Mouse (Mus musculus) gastrocnemius, adult 8-10 months (tissue): ENCODE results near the gene Helz2. TPM values are rescaled to one million over a fixed set of nuclear protein-coding genes. Genes with fewer than 3 reads are reported as not detected.
"Not testable (repeated sequence)": the region's sequence is repeated elsewhere in the genome, so short reads cannot be mapped to it uniquely, and the experiment has no call there.

Experiments used
- DNase-seq, 2 experiments: peaks; one replicate each; pipeline ENCODE4 v3.0.0; 2022; ENCODE audit warnings: low spot score in 2 of 2
- total RNA-seq, 4 experiments: library from RNA; stranded (reverse); gene quantifications; 2 replicates each; pipeline ENCODE4 v1.2.4; 2022

Helz2 gene
- total RNA-seq, 4 experiments from 2014 or later, result 1.4 to 1.8 (median 1.6) TPM

GRCm38 (mm10) chr2:181196628-181197300, 45.1 kb downstream of the Helz2 start:
- DNase-seq, result no peak

DNA sequence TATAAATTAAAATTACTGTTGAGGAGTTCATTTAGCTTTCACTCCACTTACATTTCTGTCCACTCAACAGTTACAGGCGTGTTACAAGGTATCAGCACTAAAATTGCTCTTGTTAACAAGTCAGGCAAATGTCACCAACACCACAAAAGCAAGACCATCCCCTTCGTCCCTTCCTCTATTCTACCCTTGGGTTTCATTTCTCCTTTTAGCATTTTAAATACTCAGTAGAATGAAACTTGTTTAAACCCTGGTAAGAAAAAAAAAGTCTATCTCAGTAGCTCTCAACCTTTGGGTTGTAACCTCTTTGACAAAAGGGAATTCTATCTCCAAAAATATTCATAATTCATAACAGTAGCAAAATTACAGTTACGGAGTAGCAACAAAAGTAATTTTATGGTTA, 48.8 kb downstream of the Helz2 start:
- DNase-seq, result no peak

- DNase-seq, result no peak
These were observed 49.9 kb downstream of the Helz2 start for GRCm38 (mm10) chr2:181191936-181192335.

DNA sequence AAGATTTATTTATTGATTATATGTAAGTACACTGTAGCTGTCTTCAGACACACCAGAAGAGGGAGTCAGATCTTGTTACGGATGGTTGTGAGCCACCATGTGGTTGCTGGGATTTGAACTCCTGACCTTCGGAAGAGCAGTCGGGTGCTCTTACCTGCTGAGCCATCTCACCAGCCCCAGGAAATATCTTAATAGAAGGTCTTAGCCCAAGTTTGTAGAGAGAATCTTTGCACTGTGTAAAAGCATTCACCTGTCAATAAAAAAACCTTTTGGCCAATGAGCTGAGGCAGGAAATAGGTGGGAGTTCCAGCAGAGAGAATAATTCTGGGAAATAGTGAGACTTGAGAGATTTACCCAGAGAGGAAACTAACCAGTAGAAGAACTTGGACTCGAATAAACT, 50.4 kb downstream of the Helz2 start:
- not testable (repeated sequence) for DNase-seq

GRCm38 (mm10) chr2:181189321-181189720, 52.5 kb downstream of the Helz2 start:
- DNase-seq, result no peak

- no peak for DNase-seq
These were observed 53.1 kb downstream of the Helz2 start for GRCm38 (mm10) chr2:181188681-181189080.

DNA sequence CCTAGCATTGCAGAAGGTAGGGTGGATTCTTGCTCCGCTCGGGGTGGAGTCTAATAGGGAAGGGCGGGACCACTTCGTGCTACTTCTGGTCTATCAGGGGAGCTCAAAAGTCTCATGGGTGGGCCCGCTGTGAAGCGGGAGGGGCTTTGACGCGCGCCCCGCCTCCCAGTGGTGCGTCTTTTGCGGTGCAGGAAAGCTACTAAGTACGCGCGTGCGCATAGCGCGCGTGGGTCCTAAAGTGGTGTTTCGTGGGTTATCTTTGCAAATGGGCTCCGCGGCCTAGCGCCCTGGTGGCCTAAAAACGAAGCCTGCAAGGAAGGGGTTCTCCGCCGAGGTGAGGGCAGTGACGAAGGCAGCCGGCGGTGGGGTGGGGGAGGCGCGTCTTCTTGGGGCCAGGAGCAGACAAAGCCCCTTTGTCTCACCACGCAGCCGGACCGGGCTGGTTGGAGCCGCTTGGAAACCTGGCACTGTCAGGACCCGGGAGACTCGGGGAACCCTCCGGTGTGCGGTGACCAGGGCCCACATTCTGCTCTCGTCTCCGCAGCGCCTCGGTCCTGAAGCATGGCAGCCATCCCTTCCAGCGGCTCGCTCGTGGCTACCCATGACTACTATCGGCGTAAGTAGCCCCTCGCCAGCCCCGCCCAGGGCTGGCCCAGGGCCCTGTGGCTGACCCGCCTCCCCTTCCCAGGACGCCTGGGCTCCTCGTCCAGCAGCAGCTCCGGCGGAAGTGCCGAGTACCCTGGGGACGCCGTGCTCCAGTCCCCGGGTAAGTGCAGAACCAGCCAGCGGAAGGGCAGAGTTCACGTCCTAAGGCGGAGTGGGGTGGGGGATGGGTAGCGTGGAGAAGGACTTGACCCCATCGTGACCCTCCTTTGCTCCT, 54.5 kb downstream of the Helz2 start, which contains the start of gene Ppdpf:
Ppdpf (plus strand) TSS at position 127 of the 880 bp plus-strand sequence.
- peak; percentile 88 to 93 for DNase-seq

DNA sequence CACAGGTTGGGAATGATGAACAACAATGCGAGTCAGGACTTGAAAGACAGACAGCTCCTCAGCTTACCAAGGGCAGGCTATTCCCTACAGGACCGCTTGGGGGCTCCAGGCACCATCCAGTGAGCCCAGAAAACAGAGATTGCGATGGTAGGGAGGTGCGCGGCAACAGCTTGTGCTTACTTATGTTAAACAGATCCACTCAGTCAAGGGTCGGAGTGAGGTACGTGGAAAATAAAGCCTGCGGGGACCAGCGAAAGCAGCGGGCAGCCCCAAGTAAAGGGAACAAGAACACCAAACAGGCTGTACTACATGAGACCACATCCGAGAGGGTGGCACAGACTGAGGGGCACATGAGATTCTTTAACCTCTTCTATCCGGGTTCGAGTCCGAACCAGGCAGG, 55.2 kb downstream of the Helz2 start:
- DNase-seq, result peak; percentile 78 to 80

- no peak for DNase-seq
These were observed 60.9 kb downstream of the Helz2 start for GRCm38 (mm10) chr2:181180898-181181297.

GRCm38 (mm10) chr2:181178471-181178870, 63.4 kb downstream of the Helz2 start:
- DNase-seq, result no peak

DNA sequence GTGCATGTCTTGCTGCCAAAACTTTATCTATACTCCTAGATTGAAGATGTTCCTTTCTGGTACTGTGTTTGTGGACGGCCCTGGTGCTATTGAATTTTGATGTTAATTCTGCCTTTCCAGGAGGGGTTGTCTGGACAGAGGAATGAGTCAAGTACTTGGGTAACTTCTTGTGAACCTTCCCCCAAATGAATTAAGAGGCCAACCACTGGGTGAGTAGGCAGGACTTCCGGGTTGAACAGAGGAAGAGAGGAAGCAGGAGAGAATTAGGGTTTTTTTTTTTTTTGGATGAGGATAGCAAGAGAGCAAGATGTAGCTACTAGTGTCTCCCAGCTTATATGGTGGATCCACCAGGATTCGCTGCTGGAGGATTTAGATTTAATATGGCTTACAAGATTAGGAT, 63.8 kb downstream of the Helz2 start:
- DNase-seq, result no peak

Other genes starting within 250 kb of the Helz2 start
- gene Chrna4, start 198.5 kb downstream of the Helz2 start, total RNA-seq, result under 1 TPM in 2 of 4 experiments, not detected in 2; 0.09 to 0.15 TPM
- gene Kcnq2, start 106.7 kb downstream of the Helz2 start, total RNA-seq, result under 1 TPM in 2 of 4 experiments, not detected in 2; 0.15 to 0.19 TPM
- gene Eef1a2, start 85.0 kb downstream of the Helz2 start, total RNA-seq, result 1,000 to 10,000 TPM; 1,913 to 2,067 (median 2,007) TPM
- 10 to 100 TPM; 38.4 to 43.8 (median 40.1) TPM for gene Ppdpf, start 54.8 kb downstream of the Helz2 start, total RNA-seq
- not detected for gene Ptk6, start 39.2 kb downstream of the Helz2 start, total RNA-seq
- under 1 TPM in 2 of 4 experiments, not detected in 2; 0.22 to 0.24 TPM for gene Srms, start 28.8 kb downstream of the Helz2 start, total RNA-seq
- gene Fndc11, start 22.0 kb downstream of the Helz2 start, total RNA-seq, result not detected
- 1 to 10 TPM; 6.8 to 9.8 (median 7.9) TPM for gene Gmeb2, start 46.0 kb upstream of the Helz2 start, total RNA-seq
- gene Stmn3, start 72.5 kb upstream of the Helz2 start, total RNA-seq, result not detected
- 10 to 100 TPM in 1 of 4 experiments, 1 to 10 TPM in 3; 8.4 to 12.9 (median 9.0) TPM for gene Rtel1, start 77.7 kb upstream of the Helz2 start, total RNA-seq
- gene Zgpat, start 122.9 kb upstream of the Helz2 start, total RNA-seq, result 10 to 100 TPM in 2 of 4 experiments, 1 to 10 TPM in 2; 9.3 to 11.2 (median 10.3) TPM
- 10 to 100 TPM; 20.9 to 25.1 (median 23.8) TPM for gene Arfrp1, start 123.4 kb upstream of the Helz2 start, total RNA-seq
- 1 to 10 TPM; 2.2 to 4.0 (median 3.0) TPM for gene Lime1, start 138.1 kb upstream of the Helz2 start, total RNA-seq
- 1 to 10 TPM; 3.3 to 5.3 (median 4.1) TPM for gene Zbtb46, start 217.4 kb upstream of the Helz2 start, total RNA-seq